Mouse (Mus musculus) stomach, postnatal 0 days (tissue): ENCODE measurements around the gene Usp16.

Source experiments
- CTCF ChIP-seq: IDR thresholded peaks from 2 replicates; pipeline ENCODE4 v1.5.1; 2016; ENCODE audit warnings: antibody characterized with exemption, low read depth, mild to moderate bottlenecking, moderate library complexity
- EP300 ChIP-seq: optimal IDR thresholded peaks from 2 replicates; pipeline ENCODE3; 2016; ENCODE audit warnings: antibody characterized with exemption

DNA sequence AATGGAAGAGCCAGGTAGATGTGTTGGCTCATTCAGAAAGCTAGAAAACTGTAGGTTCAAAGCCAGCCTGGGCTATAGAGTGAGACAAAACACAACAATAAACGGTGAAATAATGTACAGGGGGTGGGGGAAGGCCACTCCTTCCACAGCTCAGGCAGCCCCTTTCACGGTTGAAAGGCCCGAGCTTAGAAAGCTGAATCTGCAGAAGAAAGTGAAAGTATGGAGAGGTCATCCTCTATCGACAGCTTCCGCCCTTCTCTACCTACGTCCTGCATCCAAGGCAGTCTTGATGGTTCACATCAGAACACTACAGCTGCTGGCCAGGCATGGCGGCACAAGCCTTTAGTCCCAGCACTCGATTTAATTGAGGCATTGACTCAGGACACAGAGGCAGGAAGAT, 15.8 kb upstream of the Usp16 start:
- TF ChIP-seq CTCF (no peak), EP300 (no peak)
